Mouse (Mus musculus) ovary, postnatal 36 days (tissue): Measurements from ENCODE around the gene Eml2.

Experiments
- DNase-seq: peaks from one replicate; pipeline ENCODE4 v3.0.0; 2022; ENCODE audit warnings: low spot score, mixed read lengths

The Eml2 gene

DNA sequence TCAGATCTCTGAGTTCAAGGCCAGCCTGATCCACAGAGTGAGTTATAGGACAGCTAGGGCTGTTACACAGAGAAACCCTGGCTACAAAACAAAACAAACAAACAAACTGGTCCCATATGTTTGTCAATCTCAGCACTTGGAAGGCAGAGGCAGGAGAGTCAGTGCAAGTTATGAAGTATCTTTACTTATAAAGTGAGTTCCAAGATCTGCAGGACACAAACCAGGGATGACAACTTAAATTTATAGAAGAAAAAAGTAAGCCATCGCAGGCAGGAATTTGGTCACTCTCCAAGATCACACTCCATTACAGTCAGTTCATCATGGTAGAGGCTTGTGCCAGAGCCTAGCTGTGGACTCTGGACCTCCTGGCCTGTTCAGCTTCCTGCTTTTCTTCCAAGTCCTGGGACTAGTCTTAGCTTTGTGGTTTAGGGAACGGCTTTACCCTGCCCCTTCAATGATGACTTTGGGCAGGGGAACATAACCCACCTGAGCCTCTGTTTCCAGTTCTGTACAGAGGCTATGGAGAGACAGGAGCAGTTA is 53.9 kb downstream of the Eml2 start:
- DNase-seq, result no peak

DNA sequence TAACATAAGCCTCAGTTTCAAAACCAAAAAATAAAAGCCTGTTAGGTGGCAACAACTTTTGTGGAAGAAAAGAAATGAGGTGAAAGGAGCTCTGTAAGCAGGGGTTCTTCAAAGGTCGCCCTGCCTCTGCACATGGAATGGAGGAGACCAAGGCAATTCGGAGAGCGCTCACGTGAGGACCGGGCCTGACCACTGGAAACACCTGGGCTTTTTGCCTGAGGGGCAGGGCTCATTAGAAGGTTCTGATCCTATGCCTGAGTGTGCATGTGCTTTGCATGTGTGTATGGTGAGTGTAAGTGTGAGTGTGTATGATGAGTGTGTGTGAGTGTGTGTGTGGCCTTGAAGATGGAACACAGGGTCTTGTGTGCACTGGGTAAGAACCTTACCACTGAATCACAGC is 54.7 kb downstream of the Eml2 start:
- DNase-seq, result no peak

DNA sequence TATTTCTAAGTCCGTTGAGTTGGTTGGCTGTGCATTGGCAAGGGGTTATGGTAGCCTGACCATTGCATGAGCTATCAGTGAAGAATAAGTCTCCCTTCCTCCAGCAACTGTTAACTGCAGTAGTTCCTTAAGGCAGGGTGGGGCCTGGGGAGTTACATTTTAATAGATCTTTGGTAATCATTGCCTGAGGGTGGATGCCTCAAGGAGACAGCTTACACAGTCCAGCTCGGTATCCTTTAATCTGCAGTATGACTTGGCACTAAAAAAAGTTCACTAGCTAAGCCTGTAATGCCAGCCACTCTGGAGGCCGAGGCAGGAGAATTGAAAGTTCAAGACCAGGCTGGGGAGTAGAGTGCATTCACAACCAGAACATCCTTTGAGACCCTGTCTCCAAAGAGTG is 55.6 kb downstream of the Eml2 start:
- DNase-seq, result no peak

DNA sequence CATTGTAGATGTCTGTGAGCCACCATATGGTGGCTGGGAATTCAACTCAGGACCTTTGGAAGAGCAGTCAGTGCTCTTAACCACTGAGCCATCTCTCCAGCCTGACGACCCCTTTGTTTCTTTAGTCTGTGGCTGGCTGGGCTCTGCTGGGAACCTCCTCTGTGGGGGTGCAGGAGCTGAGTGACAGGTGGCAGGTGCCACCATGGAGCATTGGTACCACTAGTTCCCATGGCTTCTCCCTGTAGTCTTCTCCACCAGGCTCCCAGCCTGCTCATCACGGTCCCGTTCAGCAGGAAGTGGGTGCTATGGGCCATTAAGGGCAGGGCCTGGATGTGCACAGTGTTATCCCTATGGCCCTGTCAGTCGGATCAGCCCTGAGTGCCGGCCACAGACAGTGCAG is 58.4 kb downstream of the Eml2 start:
- DNase-seq, result no peak

DNA sequence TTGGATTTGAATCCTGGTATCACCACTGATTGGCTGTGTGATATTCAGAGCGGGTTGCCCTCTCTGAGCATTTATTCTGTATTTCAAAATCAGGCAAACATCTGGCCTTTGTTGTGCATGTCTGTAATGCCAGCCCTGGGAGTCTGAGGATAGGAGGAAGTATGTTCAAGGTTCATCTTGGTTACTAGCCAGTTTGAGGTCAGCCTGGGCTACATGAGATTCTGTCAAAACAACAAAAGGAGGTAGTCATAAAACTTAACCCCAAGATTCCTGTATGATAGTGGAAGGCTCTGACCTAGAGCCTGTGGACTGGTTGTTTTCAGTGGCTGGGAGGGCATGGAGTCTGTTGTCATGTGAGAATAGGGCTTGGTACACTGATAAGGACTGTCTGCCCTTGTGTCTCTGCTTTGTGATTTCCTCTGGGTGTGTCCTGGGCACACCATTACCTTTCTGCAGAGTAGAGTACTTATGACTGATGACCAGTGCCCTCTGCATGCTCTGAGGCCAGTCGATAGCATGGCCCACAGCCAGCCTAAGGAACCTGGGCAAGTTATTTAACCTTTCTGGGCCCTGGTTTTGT is 59.0 kb downstream of the Eml2 start:
- DNase-seq, result no peak

DNA sequence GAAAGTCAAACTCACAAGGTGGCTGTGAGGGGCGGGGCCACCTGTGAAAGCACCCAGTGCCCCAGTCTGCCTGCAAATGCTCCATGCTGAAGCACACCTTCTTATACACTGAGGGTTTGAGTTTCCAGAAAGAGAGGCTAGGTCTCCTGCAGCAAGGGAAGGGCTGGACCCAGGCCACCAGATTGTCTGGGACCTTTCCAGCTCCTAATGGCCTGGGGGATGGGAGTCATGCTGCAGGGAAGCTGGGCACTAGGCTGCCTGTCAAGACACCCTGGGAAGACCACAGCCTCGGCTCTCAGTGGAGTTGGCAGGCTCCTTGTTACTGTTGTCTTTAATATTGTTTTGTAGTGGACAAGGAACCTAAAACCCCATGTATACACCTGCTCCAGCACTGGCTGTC is 60.2 kb downstream of the Eml2 start:
- DNase-seq, result no peak

DNA sequence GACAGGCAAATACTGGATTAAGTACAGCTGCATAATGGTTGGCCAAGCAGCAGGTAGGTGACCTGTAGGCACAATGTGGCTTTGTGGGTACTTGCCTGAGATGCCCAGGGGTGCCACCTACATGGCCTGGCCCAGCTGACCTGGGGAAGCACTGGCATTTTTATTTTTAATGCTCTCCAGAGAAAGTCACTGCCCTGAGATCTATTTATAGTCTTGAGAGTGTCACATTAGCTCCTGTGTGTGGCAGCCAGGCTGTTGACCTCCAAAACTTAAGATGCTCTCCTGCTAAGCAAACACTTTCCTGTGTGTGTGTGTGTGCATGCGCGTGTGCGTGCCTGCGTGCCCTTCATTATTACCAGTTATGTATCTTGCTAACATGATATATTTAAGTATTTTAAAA is 62.1 kb downstream of the Eml2 start:
- no peak for DNase-seq

DNA sequence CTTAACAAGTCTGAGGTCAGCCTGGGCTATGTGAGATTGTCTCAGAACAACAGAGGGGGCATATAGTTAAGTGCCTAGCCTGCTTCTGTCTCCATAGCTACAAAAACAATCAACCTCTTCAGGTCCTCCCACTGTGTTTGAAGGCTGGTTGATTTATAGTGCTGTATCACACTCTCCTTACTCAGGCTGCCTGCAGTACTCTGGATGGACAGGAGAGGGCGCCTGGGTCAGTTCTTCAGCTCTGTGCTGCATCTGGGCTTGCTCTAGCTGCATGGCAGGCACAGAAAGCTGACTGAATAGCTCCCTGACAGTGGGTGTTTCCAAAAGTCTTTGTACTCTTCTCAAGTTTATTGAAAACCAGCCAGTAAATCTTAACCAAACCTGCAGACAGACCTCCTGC is 63.2 kb downstream of the Eml2 start:
- DNase-seq, result peak; percentile 84

DNA sequence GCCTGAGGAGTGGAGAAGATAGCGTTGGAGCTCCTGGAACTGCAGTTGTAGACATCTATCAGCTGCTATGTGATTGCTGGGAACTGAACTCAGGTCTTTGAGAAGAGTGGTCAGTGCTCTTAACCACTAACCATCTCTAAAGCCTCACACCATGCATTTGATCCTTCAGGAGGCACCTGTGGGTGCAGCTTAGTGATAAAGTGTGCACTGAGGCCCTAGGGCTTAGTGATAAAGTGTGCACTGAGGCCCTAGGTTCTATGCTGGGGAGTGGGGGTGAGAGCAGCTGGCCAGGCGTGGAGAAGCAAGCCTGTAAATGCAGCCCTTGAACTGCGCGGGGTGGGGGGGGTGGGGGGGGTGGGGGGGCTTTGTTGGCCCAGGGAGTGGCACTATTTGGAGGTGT is 63.8 kb downstream of the Eml2 start:
- no peak for DNase-seq

DNA sequence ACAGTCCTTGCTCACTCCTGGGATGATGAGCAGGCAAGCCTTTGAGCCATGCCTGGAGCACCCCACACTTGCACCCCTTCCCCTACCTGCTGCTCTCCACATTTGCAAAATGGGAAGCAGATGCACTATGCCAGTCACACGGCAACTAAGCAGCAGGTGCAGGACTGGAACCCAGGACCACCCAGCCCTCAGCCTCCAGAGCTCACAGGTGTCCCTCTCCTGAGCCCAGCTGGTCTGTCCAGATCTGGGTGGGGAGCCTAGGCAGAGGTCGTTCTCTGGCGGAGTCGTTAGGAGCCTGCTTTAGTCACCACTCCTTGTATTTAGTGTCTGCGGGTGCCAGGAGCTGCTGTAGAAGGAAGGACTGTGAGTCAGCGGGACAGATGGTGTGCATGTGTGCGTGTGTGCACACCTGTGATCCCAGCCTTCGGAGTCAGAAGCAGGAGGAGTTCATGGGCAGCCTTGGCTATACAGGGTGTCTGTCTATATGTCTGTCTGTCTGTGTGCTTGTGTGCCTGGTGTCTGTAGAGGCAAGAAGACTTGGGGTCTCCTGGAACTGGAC is 64.8 kb downstream of the Eml2 start:
- no peak for DNase-seq

DNA sequence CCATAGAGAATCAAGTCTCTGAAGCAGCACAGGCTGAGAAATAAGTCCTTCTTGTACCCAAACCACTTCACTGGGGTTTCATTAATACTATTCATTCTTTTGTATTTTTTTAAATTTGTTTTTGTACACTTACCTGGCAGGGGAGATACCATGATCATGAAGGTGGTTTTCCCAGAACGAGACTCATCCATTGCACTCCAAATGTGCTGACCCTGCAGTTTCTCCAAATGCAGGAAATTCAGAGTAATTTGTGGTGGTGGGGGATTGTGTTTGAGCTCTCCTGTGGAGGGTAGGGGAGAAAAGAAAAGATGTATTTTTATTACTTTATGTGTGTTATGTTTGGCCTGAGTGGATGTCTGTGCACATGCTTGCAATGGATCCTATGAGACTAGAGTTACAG is 65.8 kb downstream of the Eml2 start:
- no peak for DNase-seq

DNA sequence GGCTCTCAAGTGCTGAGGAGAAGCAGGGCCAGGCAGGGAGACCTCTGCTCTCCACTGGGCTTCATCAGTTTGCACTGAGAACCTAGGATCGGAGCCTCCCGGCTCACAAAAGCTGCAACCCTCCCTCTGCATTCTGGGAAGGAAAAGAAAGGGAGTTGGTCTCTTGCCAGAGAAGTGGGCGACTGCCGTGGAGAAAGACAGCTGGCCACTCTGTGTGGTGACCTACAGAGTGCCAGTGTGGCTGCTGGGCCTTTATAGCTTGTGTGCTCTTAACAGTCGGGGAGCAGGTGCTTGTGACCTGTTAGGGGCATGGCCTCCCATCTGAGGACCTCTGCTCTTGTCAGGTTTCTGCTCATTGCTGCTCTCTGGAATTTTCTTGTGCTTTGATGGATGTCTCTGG is 67.6 kb downstream of the Eml2 start:
- no peak for DNase-seq

DNA sequence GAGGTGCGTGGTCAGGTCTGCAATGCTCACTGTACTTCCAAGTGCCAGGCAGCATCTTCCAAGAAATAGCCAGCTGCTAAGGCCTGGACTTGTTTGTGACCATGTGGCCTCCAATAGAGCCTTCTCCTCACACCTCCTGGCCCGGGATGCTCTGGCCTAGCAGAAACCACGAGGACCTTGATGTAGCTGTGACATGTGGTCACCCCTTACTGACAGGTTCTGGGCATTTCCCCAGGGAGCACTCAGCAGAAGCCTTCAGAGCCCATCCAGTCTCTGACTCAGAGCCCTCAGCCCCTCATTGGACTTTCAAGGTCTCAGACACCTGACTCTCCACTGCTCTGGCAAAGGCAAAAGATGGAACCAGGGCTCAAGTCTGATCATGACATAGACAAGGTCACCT is 68.9 kb downstream of the Eml2 start:
- no peak for DNase-seq

DNA sequence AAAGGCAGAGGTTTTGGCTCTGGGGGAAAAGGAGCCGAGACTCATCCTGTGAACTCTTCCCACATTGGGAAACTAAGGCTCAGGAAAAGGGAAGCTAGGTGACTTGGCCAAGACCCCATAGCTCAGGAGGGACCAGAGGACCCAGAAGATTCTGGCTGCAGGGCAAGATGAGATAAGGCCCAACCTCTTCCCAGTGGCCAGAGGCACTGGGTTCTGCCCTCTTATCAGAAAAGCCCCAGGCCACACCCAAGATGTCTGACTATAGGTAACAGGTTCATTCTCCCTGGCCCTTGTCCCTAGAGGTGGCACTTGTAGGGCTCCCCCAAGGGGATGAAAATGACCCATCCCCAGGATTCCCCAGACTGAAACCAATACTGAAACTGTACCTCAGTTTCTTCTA is 70.6 kb downstream of the Eml2 start:
- no peak for DNase-seq

DNA sequence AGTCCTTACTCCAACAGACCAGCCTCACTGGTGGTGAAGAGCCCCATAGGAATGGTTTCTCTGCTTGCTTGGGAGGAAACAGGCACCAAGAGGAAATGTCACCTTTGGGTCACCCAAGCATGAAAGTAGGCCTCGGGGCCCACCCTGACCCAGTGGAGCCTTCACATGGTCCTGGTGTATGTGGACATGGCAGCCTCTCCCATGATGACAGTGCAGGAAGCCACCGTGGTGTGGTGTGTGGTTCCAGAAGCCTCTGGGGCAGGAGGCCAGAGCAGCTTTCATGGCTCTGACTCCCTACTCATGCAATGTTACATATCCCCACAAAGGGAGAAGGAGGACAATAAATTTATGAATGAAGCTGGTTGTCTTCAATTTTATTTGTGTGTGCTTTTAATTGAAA is 71.3 kb downstream of the Eml2 start:
- no peak for DNase-seq

DNA sequence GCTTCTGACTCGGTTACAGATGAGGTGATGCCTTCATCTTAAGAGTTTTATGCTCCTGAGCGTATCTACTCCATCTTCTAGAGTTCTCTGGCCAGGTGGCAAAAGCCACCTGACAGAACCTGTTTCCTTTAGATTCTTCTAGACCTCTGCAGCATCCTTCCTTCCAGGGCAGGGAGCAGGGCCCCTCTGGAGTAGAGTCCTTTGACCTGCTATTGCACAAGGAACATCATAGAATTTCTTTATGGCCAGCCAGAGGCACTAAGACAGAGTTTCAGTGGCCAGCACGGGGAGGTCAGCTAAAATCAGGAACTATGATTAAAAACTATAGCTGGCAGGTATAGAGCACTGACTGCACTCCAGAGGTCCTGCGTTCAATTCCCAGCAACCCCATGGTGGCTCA is 75.9 kb downstream of the Eml2 start:
- DNase-seq, result no peak

DNA sequence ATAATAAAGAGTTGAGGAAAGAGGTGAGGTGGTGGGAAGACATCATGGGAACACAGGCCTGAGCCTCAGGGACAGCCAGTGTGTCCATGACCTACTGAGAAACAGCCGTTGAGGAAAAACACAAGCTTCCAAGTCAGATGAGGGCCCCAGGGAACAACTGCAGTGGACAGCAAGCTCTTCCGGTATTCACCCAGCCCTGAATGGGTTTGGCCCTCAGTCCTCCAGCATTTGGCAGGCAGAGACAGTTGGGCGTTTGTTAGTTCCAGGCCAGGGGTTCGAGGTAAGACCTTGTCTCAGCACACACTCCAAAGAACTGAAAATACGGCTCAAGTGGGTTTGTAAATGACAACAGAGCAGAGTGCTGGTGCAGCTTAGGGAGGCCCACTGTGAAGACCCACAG is 77.2 kb downstream of the Eml2 start:
- DNase-seq, result no peak

DNA sequence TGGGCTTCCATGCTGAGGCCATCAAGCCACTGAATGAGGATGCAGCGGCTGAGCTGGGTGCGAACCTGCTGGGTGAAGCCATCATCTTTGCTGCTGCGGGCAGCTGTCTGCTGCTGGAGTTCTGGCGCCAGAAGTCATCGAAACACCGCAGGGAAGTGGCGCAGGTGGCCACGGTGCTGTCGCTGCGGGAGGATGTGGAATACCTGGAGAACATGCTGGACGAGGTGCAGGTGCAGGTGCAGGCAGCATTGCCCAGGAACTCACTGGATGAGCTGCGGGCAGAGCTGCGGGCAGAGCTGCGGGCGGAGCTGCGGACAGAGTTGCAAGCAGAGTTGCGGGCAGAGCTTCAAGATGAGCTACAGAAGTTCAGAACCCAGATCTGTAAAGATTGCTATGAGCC is 79.2 kb downstream of the Eml2 start:
- no peak for DNase-seq
